Mouse (Mus musculus) embryo, embryonic 10.5 days (tissue): ENCODE results near the gene Mrps18c.

Source experiments
- DNase-seq: peaks from one replicate; pipeline ENCODE4 v3.0.0-alpha.2; 2015; ENCODE audit warnings: low spot score

Gene Mrps18c

DNA sequence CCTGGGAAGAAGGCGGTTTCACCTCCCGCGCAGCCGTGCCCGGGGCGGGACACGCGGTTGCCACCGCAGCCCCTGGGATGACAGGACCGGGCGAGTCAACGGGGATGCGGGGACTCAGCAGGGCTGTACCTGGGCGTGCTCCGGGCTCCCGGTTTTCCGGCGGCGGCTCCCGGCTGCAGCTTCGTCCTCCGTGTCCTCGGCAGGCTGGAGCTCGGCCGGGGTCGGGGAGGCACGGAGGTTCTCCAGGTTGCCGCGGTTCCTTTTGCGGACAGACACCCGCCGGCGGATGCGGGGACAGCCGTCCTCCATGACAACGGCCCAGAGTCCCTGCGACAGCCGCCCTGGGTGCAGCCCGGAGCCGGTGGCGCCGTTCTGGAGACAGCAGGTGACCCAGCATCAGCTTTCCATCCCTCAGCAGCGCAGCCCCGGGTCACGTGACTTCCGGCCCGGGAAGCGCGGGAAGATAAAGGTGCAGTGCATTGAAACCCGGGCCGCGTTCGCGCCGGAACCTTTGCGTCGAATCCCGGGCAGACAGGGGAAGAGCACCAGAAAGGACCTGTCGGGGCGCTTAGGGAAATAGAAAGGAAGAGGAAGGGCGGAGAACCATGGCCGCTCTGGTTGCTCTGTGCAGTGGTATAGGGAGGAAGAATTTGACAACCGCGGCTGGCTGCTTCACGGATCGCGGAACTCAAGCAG lies at the start of gene Mrps18c, which contains the start of gene Helq:
Mrps18c (plus strand) TSS at position 463 of the 696 bp plus-strand sequence.
Helq (minus strand) TSS at position 434 of the 696 bp plus-strand sequence.
- DNase-seq, result peak; percentile 96

DNA sequence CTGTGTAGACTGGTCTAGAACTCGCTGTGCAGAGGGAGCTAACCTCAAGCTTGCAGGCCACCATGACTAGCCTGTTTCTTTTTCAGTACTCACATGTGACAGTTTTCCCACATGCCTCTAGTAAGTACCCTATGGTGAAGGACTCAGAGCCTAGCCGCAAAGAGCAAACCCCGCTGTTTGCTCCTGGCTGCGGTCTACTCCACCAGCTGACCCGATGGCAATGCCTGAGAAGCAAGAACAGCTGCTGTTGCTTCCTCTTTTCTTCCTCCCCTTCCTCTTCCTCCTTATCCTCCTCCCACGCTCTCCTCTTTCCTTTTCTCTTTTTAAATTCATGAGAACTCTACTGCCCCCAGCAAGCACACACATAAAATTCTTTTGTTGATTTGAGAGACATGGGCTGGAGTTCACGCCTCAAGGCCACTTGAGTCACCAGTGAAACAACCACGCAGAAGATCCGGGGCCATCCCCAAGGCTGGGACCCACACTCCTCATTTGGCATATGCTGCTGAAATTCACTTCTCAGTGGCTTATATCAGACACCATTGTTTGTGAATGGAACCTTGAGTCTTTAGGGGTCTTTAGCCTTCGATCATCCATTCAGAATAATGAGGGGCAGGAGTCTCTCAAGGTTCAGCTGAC lies 47.7 kb upstream of the Mrps18c start:
- no peak for DNase-seq

DNA sequence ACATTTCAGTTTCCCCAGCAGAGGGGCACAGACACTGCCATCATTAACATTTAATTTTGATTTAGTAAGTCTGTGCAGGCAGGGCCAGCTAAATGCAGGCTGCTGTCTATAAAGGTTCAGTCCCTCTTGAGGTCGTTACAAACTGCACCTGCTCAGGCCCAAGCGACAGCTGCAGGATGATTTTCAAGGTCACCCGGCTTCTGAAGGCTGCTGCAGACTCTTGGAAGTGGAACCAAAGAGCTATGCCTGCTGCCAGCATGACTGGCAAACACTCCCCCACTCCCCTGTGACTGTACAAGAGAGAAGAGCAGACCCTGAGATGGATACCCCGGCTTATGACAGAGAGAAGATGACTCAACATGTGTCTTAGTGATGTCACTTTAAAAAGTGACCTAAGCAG lies 46.8 kb upstream of the Mrps18c start:
- DNase-seq, result no peak

DNA sequence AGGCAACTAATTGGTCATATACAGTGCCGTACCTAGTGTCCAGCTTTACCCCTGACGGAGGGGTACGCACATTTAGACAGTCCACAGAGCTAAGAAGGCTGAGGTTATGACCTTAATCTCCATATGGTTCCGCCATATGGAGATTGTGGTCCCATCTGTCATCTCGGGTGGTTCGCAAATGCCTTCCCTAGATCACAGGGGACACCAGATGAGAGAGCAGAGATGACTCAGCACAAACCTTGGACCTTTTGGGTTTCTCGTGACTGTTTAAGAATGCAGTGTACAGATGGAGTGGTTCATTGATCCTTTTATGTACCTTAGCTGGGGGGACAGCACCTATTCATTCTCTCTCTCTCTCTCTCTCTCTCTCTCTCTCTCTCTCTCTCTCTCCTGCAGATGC lies 45.0 kb upstream of the Mrps18c start:
- peak; percentile 50 for DNase-seq

DNA sequence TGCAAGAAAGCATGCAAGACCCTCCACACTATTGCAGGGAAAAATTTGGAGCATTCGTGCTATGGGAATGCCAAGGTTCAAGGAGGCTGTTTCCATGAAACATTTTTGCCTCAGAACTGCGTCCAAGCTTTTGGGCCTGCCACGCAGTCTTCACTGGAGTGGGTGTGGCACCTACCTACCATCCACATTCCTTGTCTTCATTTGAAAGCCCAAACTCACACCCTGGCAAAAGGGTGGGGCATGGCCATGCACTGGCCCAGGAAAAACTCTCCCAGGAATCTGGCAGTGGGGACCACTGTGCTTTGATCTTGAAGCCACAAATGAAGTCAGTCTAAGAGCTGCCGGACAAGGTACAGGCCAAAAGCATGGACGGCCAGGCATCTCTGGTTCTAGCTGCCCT lies 40.3 kb upstream of the Mrps18c start:
- no peak for DNase-seq

DNA sequence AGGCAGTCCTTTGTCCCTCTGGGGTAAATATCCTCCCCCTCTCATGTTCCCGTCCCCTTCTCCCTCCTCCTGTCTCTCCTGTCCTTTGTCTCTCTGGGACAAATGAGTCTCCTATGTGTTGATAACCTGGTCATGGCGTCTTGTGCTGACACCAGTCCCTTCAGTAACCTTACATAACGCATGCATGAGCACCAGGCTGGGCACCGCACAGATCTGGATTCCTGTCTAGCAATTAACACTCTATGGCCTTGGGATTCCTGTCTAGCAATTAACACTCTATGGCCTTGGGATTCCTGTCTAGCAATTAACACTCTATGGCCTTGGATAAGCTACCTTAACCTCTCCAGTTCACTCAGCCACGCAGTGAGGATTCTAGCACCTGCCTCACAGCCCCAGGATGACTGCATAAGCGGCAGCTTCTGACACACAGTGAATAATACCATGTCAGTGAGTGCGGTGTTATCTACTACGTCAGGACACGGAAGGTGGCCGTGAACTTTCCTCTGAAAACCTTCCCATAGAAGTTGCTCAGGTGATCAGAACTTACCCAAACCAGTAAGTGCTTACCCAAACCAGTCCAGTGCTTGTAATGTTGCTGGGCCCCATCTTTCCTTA lies 38.3 kb upstream of the Mrps18c start:
- no peak for DNase-seq

DNA sequence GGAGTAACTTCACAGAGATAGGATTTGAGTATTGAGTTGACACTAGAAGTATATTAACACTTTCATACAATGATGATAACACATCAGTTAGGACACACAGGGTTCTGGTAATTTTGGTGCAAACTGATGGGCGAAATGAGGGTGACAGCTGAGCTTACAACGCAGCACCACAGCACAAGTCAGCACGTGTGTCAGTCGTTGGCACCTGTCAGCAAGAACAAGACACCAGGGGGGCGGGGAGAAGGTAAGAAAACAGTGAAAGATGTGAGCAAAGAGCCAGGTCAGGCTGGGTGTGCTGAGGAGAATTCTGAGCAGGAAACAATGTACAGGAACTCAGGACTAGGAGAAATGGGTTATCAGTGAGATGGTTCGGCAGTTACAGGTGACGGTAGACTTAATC lies 36.7 kb upstream of the Mrps18c start:
- no peak for DNase-seq

DNA sequence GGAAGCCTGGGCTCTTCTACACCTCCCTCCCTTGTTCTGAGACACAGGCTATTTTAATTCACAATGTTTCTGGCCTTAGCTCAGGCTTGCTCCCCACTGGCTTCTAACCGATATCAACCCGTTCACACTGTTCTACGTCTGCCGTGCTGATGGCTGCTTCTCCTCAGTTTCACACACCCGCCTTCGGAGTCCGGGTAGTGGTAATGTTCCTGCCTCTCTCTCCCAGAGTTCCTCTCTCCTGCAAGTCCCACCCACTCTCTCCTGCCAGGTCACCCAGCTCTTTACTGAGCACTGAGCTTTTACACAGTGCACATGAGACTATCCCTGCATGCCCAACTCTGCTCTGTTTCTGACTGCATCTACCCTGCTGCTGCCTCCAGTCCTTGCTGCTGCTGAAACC lies 32.4 kb upstream of the Mrps18c start:
- no peak for DNase-seq

DNA sequence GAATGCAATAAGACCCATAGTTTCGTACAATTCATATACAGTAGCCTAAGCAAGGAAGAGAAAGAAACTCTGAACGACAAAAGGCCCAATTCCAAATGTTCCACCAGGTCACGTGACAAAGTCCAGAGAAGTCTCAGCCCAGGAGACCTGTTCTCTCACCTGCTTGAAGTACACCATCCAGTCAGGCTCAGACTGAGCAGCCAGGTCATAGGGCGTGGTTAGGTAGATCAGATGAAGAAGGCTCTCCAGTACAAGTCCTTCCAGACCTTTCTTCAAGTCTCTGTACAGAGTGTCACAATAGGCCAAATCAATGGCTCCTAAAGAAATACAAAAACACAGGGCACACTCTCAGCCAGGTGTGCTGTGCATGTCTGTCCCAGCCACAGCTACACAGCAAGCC lies 26.9 kb upstream of the Mrps18c start:
- DNase-seq, result no peak

DNA sequence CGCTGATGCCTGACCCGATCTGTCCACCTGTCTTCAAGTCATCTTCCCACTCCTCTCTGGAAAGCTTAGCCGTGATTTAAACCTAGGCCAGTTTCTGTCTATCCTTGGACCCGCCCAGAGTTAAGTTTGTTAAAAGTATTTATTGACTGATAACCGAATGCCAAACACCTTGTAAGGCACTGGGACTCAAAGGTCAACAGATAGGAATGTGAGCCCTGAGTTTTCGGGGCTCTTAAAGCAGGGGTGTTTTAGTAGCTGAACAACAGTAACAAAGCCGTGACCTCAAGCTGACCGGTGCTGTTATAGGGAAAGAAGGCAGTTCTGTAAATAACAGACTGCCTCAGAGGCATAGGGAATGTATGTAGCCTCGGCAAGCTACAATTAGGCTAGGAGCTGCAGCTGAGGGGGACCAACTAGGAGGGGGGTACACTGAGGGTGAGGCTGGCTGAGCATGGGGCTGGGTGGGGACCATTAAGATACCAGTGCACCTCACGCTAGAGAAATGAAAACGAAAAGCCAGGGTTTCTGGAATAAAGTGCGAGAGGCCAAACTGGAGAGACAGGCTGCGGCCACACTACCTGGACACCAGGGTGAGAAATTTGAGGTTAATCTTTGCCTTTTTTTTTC lies 22.5 kb upstream of the Mrps18c start:
- no peak for DNase-seq

DNA sequence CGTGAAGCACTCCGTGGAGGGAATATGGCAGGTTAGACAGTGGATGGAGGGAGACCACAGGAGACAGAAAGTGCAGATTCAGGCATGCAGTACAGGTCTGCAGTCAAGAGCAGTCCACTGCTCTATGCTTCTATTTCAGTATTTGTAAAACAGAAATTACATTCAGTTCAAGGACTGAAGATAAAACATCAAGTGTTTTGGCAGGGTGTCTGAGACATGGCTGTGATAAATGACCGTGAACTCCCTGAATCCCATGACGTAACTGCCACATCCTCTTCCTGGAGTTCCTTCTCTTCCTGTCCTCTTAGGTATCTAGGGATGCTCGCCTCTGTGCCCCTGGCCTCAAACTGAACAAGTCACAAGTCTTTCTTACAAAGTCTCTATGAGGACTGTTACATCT lies 21.5 kb upstream of the Mrps18c start:
- no peak for DNase-seq

DNA sequence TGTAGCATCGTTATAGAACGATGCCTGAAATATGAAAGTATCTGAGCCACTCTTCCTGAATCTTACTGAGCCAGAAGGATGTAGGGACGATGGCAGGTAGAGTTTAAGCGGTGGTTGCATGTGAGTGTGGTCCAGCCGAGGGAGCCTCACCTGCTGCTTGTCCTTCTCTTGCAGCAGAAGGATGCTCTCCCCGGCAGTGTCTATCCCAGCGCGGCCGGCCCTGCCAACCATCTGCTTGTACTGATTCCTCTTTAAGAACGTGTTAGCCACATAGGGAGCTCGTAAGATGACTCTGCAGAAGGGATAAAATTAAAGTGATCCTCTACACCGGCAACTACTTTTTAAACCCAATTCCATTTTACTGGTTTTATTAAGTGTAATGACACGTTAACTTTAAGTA lies 19.4 kb upstream of the Mrps18c start:
- no peak for DNase-seq

DNA sequence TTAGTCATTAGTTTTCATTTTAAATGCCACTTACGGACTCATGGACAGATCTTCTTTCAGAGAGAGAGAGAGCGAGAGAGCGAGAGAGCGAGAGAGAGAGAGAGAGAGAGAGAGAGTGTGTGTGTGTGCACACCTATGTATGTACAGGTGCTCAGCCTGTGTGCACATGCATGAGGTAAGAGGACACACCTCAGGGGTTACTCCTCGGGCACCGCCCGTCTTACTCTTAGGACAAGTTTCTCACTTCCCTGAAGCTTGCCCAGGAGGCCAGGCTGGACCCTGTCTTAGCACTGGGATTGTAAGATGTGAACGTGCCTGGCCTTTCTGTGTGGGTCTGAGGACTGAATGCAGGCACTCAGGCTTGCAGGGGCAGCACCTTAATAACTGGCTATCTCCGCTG lies 10.9 kb upstream of the Mrps18c start:
- DNase-seq, result no peak

DNA sequence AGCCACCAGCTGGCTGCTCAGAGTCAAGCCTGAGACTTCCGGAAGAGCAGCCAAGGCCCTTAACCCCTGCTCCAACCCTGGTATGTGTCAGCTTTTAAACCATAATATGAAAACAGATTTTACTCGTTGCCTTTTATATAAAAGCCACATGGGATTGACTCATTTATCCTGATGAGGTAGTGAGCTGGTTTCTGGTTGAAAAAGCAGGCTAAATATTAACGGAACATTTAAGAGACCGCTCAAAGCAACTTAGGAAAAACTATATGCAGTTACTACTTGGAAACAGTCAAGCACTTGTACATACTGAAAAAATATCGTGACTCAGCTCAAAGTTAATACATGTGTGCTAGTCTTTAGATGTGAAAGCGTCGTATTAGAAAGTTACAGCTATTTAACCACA lies 6.2 kb upstream of the Mrps18c start:
- no peak for DNase-seq

DNA sequence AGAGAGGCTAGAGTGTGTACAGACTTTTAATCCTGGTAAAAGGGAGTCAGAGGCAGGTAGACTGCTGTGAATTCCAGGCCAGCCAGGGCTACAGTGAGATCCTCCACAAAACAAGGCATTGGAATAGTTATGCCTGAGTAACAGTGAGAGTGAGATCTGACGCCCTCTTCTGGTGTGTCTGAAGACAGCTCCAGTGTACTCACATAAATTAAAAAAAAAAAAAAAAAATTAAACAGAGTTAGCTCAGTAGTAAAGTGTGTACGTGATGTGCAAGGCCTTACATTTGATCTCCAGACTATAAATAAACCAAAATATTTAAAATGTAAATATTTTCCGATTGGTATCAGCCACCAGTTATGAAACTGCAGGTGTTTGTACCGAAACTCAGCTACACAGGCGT lies 4.3 kb upstream of the Mrps18c start:
- DNase-seq, result no peak

DNA sequence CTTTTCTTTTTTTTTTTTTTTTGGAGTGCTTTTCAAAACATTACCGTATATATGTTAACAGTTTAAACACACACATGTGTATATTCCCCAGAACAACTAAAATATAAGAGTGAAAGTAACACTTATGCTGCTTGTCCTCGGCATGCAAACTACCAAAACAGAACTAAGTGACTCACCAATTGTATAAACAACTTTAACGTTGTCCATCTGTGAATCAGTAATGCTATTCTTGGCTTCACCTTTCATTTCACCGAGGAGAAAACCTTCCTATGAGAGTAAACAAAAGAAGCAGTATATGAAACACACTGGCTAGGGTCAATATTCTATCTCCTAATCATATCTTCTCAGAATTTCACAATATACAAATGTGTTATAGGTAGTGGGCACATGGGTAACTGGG lies 19.9 kb downstream of the Mrps18c start:
- no peak for DNase-seq

DNA sequence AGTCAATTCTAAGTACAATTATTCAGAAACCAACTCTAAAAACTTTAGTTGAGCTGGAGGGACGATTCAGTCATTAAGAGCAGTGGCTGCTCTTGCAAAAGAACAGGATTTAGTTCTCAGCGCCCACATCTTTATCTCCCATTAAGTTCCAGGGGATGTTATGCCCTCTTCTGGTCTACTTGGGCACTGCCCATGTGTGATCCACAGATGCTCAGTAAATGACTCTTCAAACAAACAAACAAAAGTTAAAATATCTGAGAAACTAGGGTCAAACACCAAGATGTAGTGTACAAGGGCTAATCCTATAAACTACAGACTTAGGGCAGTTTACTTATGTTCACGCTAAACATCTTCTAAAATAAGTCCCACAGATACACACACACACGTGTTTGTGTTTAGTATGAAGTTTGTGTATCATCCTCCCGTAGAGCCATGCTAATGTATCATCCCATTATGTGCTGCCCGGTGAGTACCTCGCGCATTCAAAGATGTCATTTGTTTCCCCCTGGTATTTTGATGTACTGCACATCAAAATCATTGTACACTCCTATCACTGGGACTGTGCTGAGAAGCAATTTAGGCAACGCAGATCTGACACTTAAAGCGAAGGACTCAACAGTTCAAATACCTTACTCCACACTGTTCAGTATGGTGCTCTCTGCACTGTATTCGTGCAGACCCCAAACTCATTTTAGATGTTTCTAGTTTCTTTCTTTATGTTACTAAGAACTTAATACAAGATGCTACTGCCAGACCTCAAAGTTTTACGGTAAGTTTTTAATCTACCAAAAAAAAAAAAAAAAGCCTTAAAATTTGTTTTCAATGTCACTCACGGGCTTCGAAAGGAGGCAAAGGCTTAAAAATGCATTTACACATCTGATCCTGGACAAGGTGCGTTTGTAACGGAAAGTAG lies 21.4 kb downstream of the Mrps18c start:
- DNase-seq, result peak; percentile 52

DNA sequence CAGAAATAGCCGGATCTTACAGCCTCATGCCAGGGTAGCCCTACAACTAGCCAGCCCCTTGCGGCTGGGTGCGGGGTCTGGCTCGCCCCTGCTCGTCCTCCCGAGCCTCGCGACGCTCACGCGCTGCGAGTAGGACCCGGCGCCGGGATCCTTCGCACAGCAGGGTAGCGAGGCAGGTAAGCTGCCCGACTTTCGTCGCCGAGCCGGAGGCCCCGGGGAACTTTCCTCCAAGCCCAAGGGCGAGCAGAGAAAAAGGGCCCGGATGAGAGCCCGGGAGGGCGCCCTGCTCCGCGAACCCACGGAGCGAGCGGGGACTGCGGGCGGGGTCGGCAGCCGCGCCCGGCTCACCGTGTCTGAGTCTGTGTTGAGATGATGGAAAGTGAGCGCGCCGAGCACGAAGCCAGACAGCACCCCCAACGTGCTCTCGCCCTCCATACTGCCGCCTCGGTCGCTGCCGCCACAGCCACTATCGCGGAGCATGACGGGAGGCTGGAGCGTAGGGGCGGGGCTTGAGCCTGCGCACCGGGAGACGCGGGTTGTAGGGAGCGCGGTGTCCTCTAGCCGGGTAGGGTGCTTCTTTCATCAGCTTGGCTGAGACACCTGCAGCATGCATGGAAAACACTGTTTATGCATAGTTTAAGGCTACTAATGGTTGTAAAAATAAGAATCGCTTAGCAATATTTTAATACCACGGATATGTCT lies 22.2 kb downstream of the Mrps18c start, which contains the start of gene Abraxas1:
Abraxas1 (minus strand) TSS at position 483 of the 702 bp plus-strand sequence.
- peak; percentile 90 for DNase-seq

DNA sequence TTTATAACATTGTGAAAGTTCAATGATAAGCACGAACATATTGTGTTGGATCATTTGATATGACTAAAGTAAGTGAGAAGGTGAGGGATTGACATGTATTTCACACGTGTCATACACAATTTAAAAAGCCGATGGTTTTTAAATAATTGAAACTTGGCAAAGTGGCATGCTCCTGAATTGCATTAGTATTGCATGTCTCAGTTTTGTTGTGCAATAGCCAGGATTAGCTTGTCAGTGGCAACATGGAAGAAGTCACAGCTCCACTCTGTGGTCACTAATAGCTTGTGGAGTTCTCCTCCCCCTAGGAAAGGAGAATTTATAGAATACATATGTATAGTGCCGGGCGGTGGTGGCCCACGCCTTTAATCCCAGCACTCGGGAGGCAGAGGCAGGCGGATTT lies 22.9 kb downstream of the Mrps18c start:
- DNase-seq, result peak; percentile 13

DNA sequence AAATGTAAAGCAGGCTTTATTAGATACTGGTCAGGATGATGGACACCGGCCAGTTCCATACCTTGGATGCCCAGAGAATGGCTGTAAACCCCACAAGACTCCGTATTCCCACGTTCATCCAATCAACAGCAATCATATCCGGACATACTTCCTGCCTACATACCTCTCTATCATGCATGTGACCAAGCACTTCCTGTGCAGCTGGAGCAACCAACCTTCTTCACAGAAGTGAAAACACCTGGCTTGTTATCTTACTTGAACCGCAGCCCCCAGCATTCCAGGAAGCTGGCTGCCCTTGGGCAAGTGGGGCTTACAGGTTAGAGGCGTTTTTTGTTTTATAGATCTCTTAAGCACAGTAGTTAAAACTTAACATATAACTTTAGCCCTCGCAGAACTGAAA lies 24.4 kb downstream of the Mrps18c start:
- no peak for DNase-seq

DNA sequence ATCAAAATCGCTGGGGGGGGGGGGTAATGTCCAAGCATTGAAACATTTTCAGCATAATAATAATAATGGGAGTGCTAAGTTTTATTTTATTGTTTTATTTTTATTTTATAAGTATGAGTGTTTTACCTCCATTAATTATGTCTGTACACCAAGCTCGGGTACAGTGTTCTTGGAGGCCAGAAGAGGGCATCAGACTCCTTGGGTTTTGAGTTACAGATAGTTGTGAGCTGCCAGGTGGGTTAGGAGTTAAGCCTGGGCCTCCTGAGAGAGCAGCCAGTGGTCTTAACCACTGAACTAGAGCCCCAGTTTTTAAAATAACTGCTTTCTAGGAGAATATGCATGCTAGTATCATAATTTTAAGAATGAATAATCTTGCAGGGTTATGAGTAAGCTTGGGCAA lies 27.5 kb downstream of the Mrps18c start:
- DNase-seq, result peak; percentile 50
